Mouse (Mus musculus): ENCODE data around the gene Snrnp35.

DNA sequence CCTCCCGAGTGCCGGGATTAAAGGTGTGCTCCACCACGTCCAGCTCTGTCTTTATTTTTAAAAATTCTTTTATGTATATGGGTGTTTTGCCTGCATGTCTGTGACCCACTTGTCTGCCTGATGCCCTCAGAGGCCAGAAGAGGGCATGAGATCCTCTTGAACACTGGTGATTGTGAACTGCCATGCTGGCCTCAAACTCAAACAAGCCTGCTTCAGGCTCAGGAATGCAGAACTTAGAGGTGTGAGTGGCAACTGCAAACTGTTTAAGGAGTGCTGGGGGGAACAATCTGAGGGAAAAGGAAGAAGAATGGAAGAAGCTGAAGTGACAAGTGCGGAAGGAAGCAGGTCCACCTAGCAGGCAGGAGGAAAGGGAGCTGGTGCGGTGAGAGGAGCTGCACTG is 44.7 kb upstream of the Snrnp35 start:
- TF ChIP-seq GATA1 (IDR thresholded peaks at IDR 0.05; ENCODE audit: low read length) (no peak), TAL1 (IDR thresholded peaks at IDR 0.05; ENCODE audit: low read length) (no peak)

Measured in erythroblast, embryonic 14.5 days (primary cell).